In the genomic region with DNA sequence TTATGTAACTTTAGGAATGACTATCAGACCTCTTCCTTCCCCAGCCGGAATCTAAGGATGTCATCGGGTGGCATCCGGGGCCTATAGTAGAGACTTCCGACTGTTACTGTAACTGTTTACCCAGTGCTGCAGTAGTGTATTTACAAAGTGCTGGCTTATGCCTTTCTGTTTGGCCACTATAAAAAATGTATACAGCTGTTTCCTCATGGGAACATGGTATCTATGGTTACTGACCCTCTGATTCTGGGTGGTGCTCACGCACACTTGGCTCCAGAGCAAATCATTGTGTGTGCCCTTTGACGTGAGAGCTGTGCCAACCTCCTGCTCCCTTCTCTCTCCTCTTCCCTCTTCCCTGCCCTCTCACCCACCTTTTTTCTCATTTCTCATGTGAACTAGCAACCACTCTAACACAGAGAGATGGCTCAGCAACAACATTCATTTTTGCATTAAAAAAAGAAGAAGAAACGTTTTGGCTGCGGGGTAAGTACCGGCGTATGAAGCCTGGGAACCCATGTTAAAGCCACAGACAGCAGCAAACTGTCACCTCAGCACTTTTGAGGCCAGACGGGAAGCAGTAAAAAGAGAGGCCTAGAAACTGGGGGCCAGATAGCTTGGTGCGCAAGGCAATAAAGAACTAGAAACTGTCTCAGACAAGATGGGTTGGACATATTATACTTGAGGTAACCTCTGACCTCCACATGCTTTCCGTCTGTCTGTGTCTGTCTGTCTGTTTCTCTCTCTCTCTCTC, we compare ENCODE assay signal across 10 mouse cellular contexts.
DNase-seq lines count a peak whose midpoint lies in the region; ATAC-seq lines count a peak whose summit lies in the region.
"Had no signal": no experiment of that assay in that cellular context is flagged by ENCODE, and none has a peak within 500 bp of the region (broad histone marks: within the 10 kb centered on the region; RNA-seq: fewer than 3 reads in every experiment).

No protein-coding gene starts in this region.

- no peaks in the 10 kb centered on the region; the same call in 1 of the 2 replicates for H3K36me3 ChIP-seq in macrophage (ENCODE audit: inconsistent target)

- peaks cover 83% of the 10 kb centered on the region for H3K79me2 ChIP-seq in macrophage (ENCODE audit: inconsistent target)

- H3K4me3 ChIP-seq in macrophage (ENCODE audit: inconsistent target), result no peak overlapping the region

- WGBS in macrophage (ENCODE audit: missing documents), result 27% methylated on average over 13 of the region's 13 CpGs

- peak overlapping the region; percentile 84 for H3K27ac ChIP-seq in macrophage

- peak; percentile 82 for ATAC-seq in CD4-positive, CD25-positive, alpha-beta regulatory T cell, adult 4 months

- peak; percentile 33 for DNase-seq in kidney, postnatal 10 days
- no peak for DNase-seq in kidney, postnatal 4 days
- peak; percentile 40 for DNase-seq in brain, adult 2 months (ENCODE audit: low read depth, low spot score)
- DNase-seq in adrenal gland, adult 18-20 months (ENCODE audit: low spot score in 2 of 2), result no peak
- DNase-seq in MN1 (ENCODE audit: low spot score), result no peak
- DNase-seq: cerebellum, postnatal 25 days; gastrocnemius, postnatal 25 days; layer of hippocampus, postnatal 36 days had no signal

Comparison
In these comparisons a context has a peak if more than half of its experiments do, and no peak if none do; other contexts are left out.
1. DNase-seq: peak in kidney, postnatal 10 days (single experiment) and brain, adult 2 months (single experiment); none in kidney, postnatal 4 days (0 of 2), adrenal gland, adult 18-20 months (0 of 2) and MN1 (single experiment).